Mouse (Mus musculus): ENCODE results near the gene Emb.

Gene Emb

DNA sequence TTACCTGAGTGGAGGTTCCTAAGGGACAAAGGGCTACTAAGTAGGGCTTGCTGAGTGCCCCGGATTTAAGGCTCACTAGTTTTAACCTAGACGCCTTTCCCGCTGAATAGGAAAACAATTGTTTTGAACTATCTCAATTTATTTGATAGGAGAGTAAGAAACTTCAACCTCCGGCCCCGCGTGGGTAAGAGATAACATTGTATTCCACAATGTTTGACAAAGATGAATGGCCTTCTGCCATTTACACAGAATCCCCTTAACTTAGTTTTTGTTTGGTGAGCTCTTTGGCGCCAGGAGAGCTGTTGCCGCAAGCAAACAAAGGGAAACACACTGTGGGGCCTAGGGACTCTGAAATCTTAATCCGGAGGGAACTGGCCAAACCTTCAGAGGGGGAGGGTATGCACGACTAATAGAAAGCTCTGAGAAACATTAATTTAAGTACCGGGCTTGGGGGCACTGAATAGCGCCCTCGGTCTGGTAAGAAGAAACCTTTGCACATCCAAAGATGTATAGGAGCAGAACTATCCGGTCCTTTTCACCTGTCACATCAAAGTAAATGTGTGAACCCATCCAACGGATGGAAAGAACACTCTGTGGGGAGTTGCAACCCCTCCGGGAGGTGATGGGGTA lies 11.7 kb downstream of the Emb start:
- DNase-seq (ENCODE audit: inconsistent age in 2 of 2, low spot score in 1 of 2): no peak

DNA sequence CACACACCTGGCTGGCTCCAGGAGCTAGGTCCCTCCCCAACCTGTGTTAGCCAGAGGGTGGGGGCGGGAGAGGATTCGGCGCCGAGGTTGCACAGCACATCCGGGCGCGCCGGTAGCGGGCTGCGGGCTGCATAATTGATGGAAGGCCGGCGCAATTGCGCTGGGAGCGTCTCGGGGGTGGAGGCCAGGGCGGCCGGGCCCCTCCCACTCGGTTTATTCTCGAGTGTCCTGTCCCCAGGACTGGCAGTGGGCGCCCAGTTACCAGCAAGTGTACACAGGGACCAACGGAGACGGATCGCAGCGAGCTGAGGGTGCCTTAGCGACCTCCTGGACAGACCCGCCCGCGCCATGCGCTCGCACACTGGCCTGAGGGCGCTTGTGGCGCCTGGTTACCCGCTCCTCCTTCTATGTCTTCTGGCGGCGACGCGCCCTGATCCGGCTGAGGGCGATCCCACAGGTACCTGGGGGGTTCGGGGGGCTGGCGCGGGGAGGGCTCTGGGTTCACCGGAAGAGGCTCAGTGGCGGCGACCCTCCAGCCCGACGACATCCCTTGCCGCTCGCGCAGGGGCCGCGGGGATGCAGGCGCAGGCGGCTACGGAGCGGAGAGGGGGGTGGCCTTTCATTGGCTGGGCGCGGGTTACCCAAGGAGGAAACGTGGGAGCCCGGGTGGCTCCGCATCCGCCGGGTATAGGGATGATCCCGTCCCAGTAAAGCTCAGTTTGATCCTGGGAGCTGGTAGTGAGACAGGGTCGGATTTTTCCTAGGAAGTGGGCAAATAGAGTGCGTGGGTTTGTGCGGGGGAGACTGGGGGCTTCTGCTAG lies 12.4 kb downstream of the Emb start, which contains the start of gene Gm17509:
TSS of gene Gm17509 (minus strand) at position 575 of the 821 bp plus-strand sequence.
- DNase-seq (ENCODE audit: inconsistent age in 2 of 2, low spot score in 1 of 2): peak; percentile 61 to 75

DNA sequence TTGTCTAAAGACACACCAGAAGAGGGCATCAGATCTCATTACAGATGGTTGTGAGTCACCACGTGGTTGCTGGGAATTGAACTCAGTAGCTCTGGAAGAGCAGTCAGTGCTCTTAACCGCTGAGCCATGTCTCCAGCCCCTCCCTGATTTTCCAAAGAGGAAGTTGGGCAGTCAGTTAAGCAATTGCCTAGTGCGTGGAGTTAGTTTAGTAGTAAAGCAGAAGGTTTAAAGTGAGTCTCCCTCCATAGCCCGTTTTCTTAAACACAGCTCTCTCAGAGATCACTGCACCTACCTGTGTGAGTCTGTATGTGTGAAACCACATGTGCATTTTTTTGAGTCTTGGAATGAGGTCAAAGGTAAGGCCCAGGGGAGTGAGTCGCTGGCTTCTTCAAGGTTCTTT lies 14.8 kb downstream of the Emb start:
- no peak for DNase-seq (ENCODE audit: inconsistent age in 2 of 2, low spot score in 1 of 2)

DNA sequence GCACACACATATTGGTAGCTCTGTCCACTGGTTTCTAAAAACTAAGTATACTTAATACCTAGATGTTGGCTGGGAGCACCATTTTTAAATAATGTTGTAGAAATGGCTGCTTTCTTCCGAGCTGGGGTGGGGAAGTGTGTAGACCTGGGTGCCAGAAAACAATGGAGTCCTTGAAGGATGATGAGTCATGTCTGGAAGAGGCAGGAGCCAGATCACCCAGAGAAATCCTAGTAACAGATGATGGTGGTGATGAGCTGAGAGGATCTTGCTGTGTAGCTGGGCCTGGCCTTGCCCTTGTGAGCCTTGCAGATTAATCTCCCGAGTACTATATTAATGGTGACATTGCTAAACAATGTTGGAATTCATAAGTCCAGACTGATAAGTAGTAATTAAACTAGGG lies 16.6 kb downstream of the Emb start:
- peak in 1 of 2 experiments; percentile 32 for DNase-seq (ENCODE audit: inconsistent age in 2 of 2, low spot score in 1 of 2)

DNA sequence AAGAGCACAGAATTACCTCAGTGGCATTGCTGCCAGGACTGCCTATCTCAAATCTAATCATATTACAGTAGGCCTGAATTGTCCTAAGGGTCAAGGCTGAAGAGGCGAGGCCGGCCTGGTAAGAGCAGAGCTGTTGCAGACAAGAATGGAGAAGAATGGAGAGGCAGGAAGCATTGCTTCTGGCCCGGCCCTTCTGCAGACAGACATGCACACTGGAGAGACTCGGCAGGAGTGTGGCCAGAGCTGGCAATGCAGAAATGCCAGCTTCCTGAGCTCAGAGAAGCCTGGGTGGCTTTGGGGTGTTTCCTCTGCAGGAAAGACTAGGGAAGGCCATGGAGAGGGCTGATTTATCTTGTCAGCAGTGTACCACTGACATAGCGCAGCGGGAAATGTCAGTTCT lies 17.2 kb downstream of the Emb start:
- peak in 1 of 2 experiments; percentile 54 for DNase-seq (ENCODE audit: inconsistent age in 2 of 2, low spot score in 1 of 2)

DNA sequence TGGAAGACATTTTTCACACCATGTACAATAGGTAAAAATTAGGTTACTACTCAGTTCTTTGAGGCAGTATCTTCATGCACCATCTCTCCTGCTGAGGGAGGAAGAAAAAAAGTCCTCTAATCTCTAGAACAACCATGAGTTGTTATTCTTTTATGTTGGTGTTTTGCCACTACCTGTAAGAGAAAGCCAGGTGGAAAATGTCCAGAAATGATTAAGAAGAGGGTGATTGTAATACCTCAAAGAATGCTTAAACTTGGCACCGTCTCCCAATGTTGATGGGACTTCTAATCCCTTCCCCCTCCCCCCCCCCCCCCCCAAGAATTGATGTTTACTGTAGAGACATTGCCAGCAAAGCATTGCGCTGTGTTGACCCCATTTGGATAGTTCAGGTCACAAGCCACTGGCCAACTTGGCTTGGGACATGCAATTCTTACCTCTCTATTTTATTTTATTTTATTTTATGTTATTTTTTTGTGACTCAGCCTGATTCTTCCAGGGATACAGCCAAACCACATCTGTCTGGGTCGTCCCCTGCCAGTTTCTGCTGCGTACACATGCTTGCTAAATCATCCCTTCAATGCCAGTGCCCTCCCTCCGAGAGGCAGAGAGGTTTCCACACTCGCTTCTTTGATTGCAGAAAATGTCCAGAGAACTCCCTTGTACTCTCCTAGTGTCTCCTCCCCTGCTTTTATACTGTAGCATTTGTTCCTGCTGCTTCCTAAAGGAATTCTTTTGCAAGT lies 22.2 kb downstream of the Emb start:
- peak; percentile 37 to 69 for DNase-seq (ENCODE audit: inconsistent age in 2 of 2, low spot score in 1 of 2)

DNA sequence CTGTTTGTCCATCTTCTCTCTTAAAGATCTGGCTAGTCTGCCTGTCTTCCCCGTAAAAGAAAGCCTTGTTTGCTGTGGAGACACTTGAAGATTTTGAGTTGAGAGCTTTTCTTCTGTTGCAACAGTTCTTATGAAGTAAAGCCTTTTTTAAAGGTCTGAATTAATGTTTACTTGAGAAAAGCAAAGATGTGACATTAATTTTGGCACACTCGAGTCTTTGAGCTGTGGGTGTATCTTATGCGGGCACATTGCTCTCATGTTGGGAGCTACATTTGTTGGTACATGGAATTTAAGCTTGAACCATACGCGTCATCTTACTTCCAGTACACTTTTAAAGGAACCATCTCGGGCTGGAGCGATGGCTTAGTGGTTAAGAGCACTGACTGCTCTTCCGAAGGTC lies 25.5 kb downstream of the Emb start:
- DNase-seq (ENCODE audit: inconsistent age in 2 of 2, low spot score in 1 of 2): no peak

DNA sequence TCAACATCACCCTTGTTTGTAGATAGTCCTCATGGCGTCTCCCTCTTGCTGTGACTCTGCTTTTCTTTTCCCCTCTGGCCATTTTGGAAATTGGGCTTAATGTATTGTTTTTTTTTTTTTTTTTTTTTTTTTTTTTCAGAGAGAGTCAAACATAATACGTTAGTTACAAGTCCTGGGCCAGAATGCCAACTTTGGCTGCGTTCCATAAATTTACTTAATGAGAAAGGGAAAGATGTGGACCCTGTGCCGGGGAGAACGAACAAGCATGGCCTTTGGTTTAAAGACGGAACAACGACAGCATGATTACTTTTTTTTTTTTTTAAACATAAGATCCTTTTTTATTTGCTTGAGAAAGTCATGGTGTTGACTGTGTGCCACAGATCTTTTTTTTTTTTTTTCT lies 26.1 kb downstream of the Emb start:
- DNase-seq (ENCODE audit: inconsistent age in 2 of 2, low spot score in 1 of 2): no peak

DNA sequence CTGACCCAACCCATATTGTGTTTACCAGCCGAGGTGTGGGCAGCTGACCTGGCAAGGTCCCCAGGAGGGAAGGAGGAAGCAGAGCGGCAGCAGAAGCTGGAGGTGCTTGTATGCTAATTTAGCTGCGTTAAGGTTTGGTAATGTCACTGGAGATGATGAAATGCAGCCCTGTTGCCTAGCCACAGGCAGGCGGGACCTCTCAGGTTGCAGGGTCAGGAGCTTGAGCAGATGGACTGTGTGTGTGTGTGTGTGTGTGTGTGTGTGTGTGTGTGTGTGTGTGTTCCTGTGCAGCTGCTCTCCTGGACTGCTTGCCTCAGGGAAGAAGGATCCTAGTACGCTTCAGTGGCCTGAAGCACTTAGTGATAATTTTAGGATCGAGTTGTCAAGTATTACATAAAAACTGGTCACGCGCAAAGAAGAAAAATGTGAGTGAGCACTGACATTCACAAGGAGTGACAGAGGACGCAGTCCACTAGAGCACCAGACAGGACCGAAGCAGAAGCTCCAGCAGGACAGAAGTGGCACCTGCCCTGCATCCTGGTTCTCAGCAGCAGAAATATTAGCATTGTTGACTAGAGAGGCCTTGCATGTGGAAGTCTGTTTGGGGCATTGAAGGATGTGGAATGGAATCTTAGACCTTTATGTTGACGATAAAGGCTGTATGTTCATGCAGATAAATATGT lies 27.3 kb downstream of the Emb start:
- peak in 1 of 2 experiments; percentile 39 for DNase-seq (ENCODE audit: inconsistent age in 2 of 2, low spot score in 1 of 2)

DNA sequence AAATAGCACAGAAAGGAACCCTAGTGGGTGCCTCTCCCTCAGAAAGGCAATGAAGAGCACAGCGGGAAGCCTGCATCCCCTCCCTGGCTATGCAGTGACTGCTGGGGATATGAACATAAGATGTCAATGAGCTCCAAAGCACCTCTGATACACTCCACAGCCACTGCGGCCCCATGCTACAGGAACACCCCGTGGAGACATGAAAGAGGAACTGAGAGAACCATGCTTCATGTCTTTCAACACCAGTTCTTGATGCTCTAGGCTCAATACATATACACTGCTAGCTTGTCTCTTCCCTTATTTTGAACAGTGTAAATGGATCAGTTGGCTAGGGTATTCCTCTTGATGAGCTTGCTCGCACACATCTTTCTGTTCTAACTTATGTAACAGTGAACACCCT lies 28.8 kb downstream of the Emb start:
- DNase-seq (ENCODE audit: inconsistent age in 2 of 2, low spot score in 1 of 2): no peak

DNA sequence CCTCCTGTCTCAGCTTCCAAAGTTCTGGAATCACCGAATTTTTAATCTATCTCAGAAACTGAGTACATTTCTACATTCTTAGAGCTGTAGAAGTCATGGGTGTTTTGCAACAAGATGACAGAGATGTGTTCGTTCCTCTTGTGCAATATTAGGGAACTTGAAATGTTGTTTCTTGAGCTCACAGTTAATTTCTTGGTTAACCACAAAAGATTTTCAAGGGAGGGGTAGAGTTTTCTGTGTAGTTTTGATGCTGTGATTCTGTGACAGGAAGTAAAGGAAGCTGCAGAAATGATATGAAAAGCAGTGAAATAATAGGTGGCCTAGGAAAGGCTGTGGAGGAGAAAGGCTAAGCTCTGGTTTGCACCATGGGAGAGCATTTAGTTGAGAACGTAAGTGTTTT lies 33.7 kb downstream of the Emb start:
- DNase-seq (ENCODE audit: inconsistent age in 2 of 2, low spot score in 1 of 2): no peak

DNA sequence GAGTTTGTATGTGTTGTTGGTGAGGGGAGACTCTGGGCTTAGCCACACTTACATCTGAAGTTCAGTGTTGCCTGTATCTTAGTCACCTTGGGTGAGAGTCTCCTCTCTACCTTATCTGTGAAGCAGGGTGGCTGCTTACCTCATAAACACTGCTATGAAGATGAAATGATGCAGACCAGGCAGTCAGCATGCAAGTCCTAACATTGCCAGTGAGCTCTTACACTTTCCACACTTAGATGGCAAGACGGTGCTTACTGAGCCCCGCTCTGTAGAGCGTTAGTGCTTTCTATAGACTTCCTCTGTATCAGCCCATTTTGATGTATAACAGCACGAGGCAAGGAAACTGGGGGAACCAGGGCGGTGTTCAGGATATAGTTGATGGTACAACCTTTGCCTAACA lies 34.3 kb downstream of the Emb start:
- no peak for DNase-seq (ENCODE audit: inconsistent age in 2 of 2, low spot score in 1 of 2)

DNA sequence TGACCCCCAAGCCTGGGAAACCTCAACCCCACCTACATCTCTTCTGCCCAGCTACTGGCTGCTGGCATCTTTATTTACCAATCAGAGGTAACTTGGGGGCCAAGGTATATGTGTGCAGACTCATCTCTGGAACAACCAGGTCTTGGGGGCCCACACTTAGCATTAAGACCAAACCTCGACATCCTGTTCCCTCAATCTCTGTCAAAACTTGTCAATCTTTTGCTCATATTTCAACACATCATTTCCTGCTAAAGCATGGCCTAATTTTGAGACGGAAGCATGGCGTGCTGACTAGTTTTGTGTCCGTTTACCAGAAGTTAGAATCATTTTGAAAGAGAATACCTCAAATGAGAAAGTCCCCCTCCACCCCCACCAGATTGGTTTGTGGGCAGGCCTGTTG lies 52.4 kb downstream of the Emb start:
- DNase-seq (ENCODE audit: inconsistent age in 2 of 2, low spot score in 1 of 2): no peak

DNA sequence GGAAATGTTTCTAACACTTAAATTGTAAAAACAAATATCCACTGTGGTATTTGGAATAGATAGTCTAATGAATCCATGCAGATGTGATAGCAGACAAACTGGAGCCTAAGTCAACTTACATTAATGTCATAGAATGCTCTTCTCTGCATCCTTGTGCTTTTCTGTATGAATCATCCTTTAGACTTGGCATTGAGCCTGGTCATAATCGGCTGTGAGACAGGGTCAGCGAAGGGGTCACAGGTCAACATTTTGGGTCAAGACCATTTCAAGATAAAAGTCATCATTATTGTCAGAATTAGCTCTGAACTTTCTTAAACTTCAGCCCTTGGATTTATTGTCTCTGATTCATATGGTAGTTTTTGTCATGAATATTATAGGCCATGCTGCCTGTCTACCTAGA lies 57.8 kb downstream of the Emb start:
- peak; percentile 28 to 83 for DNase-seq (ENCODE audit: inconsistent age in 2 of 2, low spot score in 1 of 2)

DNA sequence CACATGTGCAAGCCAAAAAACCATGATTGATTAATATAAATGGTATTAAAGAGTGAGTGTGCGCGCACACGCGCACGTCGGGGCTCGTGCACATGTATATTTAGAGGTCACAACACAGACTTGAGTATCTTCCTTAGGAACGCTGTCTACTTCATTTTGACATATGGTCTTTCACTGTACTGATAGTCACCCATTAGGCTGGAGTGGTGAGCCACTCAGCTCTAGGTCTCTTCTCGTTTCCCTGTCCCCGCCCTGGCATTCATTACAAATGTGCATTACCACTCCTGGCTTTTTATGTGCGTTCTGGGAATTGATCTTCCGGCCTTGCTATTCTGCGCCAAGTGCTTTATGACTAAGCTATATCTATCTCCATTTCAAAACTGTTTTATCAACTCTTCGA lies 59.6 kb downstream of the Emb start:
- no peak for DNase-seq (ENCODE audit: inconsistent age in 2 of 2, low spot score in 1 of 2)

DNA sequence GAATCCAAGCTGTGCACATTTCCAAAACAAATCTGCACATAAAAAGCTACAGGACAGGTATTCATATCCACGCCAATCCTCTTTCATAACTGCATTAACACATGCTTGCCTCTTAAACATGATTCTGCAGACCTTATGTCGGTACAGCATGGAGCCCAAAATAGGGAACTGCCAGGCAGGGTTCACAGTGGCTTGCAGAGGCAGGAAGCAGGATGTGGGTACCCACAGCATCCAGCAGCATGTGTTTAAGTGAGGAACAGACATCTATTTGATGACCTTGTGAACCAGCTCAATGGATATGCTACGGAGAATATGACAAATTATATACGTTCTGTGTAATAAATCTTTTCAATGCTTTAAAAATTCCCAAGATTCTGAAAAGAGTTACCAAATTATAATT lies 75.7 kb downstream of the Emb start:
- peak in 1 of 2 experiments; percentile 22 for DNase-seq (ENCODE audit: inconsistent age in 2 of 2, low spot score in 1 of 2)

DNA sequence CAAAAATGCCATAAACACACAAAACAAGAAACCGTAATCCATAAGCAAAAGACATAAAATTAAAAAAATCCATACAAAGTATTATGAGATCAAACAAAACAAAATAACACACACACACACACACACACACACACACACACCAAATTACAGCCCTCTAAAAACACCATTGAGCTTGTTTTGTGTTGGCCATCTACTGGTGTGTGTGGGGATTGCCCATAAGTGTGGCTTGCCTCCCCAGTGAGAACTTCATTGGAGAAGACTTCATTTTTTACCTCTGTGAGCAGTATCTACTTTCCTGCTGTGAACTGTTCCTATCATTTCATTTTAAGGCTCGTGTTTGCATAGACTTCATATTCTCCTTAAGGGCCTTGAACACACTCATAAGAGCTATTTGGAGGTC lies 78.6 kb downstream of the Emb start:
- DNase-seq (ENCODE audit: inconsistent age in 2 of 2, low spot score in 1 of 2): no peak

DNA sequence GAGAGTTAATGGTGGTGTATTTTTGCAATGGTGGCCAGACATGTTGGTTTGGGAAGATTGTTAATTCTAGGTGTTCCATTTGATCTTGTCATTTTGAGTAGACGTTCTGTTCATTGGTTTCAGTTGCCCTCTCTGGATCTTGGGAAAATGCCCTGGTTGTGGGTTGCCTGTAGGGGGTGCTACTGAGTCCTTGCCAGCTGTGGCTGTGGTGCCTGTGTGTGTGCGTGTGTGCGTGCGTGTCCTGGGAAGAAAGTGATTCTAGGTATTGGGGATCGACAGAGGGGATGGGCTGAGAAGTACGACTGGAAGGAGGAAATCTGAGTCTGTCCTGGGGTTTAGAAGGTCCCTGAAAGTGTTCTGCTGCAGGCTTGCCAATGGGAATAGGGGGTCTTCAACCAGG lies 79.1 kb downstream of the Emb start:
- DNase-seq (ENCODE audit: inconsistent age in 2 of 2, low spot score in 1 of 2): no peak

DNA sequence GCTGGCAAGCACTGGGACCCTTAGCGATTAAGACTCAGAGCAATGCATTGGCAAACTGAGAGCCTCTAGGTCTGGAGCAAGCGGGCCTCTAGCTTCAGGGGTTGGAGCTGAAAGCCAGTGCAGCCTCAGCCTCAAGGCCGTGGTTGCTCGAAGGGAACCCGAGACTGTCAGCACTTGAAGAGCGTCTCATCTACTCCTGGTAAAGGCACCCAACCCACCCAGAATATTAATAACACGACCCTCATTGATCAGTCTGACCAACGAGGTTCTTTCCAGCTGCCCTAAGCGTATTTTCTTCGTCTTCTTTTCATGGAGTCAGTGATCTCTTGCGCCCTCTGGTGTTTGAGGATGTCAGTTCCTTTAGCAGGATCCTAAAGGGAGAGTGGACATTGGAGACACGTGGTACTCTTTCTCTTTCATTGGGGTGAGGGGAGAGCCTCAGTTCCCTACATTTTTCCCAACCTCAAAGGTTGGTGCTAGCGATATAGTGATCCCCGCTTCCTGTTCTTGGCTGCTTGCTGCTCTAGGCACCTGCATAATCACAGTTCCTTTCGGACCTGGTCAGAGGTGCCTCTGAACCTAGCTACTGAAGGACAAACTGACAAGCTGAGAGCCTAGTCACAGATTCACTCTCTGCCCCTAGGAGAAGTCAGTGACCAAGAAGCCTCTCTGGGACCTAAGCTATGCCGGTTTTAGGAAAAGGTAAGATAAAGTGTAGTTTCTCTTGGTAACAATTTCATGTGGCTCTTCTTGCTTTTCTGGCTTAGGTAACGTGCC lies 81.3 kb downstream of the Emb start:
- peak; percentile 64 to 90 for DNase-seq (ENCODE audit: inconsistent age in 2 of 2, low spot score in 1 of 2)

DNA sequence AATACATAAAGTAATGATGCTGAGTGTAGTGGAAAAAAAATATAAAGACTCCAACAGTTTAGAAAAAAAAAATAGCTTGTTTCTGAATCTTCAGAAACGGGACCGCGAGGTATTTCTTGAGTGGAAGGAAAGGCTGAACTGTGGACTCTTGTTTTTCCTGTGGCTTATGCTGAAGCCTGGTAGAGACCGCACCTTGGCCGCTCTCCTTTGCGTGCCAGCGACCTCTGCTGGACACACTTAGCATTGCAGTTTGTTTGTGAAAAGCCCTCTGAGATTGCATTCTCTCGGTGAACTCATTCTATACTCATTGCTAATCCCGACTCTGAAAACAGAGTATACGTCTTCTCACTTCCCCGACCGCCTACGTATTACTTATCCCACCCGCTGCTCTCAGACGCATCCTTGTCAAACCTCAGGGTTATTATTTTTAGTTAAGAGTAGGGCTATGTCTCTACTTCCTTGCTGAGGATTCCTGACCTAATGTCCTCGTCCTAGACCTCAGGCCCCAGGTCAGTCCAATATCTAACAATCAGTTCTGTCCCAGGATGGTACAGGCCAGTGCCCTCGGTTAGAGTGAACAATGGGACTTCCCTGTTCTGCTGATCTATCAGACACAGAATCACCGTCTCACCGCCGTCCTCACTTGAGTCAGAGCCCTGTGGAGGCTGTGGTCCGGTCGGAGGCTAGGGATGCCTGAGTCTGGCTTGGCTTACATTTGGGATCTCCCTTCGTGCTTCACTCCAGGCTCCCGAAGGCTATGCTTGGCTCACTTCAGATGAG lies 103.3 kb downstream of the Emb start:
- DNase-seq (ENCODE audit: inconsistent age in 2 of 2, low spot score in 1 of 2): peak; percentile 65 to 88

Measured in adrenal gland, adult (tissue).